Mouse (Mus musculus): ENCODE measurements at regions not wholly inside any gene's neighbourhood (a gene's known extent, or its start where the extent isn't known, plus 50 kb on each side); places are given as distances from the start of the nearest gene placed in this dataset.

GRCm38 (mm10) chr11:112978884-112979283 lies 196.9 kb downstream of the Sox9 start:
- TF ChIP-seq CTCF (IDR thresholded peaks at IDR 0.05; ENCODE audit: borderline replicate concordance, insufficient read depth, low read length) (no peak), POLR2A (IDR thresholded peaks at IDR 0.05; ENCODE audit: low read depth, low read length) (no peak)

Data from embryonic fibroblast, embryonic 13.5 days (primary cell).